Mouse (Mus musculus) midbrain, embryonic 13.5 days (tissue): Measurements from ENCODE around the gene Cfc1. TPM values are rescaled to one million over a fixed set of nuclear protein-coding genes. Genes with fewer than 3 reads are reported as not detected.
A peak's percentile ranks its signal among the peaks of the same experiment; 100 is the strongest.
"Not testable (repeated sequence)": the region's sequence is repeated elsewhere in the genome, so short reads cannot be mapped to it uniquely, and the experiment has no call there.

Experiments used
- ATAC-seq: fragments of 200-750 bp; cut with Nextera tagmentation; 2 replicates; pipeline ENCODE4 v1.8.0; 2017; ENCODE audit warnings: mild to moderate bottlenecking, moderate TSS enrichment, moderate library complexity
- H3K27ac ChIP-seq: fragments of 300-500 bp; sonication (generic); 2 replicates; pipeline ENCODE4 v1.5.1; 2015; ENCODE audit warnings: inconsistent platforms, mild to moderate bottlenecking, moderate library complexity
- H3K27me3 ChIP-seq: fragments of 300-500 bp; sonication (generic); 2 replicates; pipeline ENCODE4 v1.6.1; 2015; ENCODE audit warnings: mild to moderate bottlenecking, inconsistent platforms
- H3K36me3 ChIP-seq: fragments of 300-500 bp; sonication (generic); 2 replicates; pipeline ENCODE4 v1.6.1; 2015; ENCODE audit warnings: mild to moderate bottlenecking, inconsistent platforms
- H3K4me1 ChIP-seq: fragments of 300-500 bp; sonication (generic); replicated peaks from 2 replicates; pipeline ENCODE4 v1.6.1; 2015; ENCODE audit warnings: inconsistent platforms
- H3K4me2 ChIP-seq: fragments of 300-500 bp; sonication (generic); replicated peaks from 2 replicates; pipeline ENCODE4 v1.6.1; 2015; ENCODE audit warnings: moderate library complexity, mild to moderate bottlenecking, inconsistent platforms
- H3K4me3 ChIP-seq: fragments of 300-500 bp; sonication (generic); replicated peaks from 2 replicates; pipeline ENCODE4 v1.5.1; 2015; ENCODE audit warnings: mild to moderate bottlenecking, inconsistent platforms
- H3K9ac ChIP-seq: fragments of 300-500 bp; sonication (generic); replicated peaks from 2 replicates; pipeline ENCODE4 v1.6.1; 2015; ENCODE audit warnings: mild to moderate bottlenecking, inconsistent platforms
- H3K9me3 ChIP-seq: fragments of 300-500 bp; sonication (generic); 2 replicates; pipeline ENCODE4 v1.6.1; 2016; ENCODE audit warnings: mild to moderate bottlenecking, inconsistent platforms
- WGBS: fragments of 180-500 bp; shearing (Covaris S2); methylation state at CpG from one replicate; pipeline ENCODE4 v1.1.7; 2015; 5-methylcytosine and 5-hydroxymethylcytosine counted together
- polyA plus RNA-seq: library from polyadenylated mRNA; unstranded; fragments of >200 nt; fragmentation: Nextera tagmentation; extraction: Ambion mirVana; gene quantifications from 2 replicates; pipeline ENCODE4 v1.2.1, GENCODE M21; 2015

Gene Cfc1
- not detected in 2 replicates for polyA plus RNA-seq

DNA sequence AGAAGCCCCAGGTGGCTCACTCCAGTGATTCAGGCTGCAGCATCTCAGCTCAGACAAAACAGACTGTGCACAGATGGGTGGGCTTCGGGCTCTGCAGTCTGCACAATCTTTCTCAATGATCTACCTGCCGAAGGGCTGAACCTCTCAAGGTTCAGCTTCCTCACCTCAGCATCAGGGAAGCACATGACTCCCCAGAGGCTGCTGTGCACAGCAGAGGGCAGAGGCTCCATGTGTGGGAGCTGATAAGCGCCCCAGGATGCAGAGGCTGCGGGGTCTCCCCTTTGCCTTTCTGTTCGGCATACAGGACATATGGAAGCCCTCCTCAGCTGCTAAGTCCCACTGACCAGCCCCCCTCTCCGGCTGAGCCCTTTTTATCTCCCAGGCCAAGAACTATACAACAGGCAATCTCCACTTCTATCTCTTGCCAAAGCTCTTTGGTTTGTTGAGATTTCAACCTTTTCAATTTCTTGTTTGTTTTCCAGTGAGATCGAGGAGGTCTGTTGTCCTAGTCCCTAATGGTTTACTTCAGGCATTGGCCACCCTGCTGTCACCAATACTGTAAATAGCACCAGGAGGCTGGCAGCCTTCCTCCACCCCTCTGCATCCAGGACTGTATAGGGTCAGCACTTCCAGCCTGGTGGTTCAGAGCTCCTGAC is at the start of gene Cfc1:
Cfc1 (plus strand) TSS at position 606 of the 656 bp plus-strand sequence.
- H3K27me3 ChIP-seq: peaks cover 36% of the 10 kb centered on the region
- not testable (repeated sequence) for H3K36me3 ChIP-seq, ATAC-seq, H3K9ac ChIP-seq, H3K27ac ChIP-seq, H3K9me3 ChIP-seq
- peak within 1 kb of the TSS; percentile 42 for H3K4me2 ChIP-seq
- WGBS: 29% methylated on average over 6 of the region's 7 CpGs
- H3K4me3 ChIP-seq: peak within 1 kb of the TSS; percentile 19
- H3K4me1 ChIP-seq: peaks cover 12% of the 10 kb centered on the region

DNA sequence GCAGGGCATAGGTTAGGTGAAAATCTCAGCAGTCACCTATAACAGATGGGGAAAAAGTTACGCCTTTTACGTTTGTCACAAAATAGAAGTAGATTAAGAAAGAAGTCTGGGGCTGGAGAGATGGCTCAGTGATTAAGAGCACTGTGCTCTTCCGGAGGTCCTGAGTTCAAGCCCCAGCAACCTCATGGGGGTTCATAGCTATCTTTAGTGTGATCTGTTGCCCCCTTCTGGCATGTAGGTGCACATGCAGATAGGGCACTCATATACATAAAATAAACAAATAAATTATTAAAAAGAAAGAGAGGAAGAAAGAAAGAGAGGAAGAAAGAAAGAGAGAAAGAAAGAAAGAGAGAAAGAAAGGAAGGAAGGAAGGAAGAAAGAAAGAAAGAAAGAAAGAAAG is 48.1 kb upstream of the Cfc1 start:
- Histone ChIP-seq H3K9me3 (no peaks in the 10 kb centered on the region), H3K9ac (no peak overlapping the region), H3K4me2 (no peak overlapping the region), H3K27me3 (0 out of 2 replicates have a peak, but pooled peaks cover 2% of the 10 kb centered on the region), H3K4me3 (no peak overlapping the region), H3K4me1 (peaks cover 5% of the 10 kb centered on the region), H3K36me3 (no peaks in the 10 kb centered on the region), H3K27ac (no peak overlapping the region)
- WGBS: 96% methylated on average over 3 of the region's 3 CpGs
- no peak for ATAC-seq

- ATAC-seq: no peak
- H3K27me3 ChIP-seq: 0 out of 2 replicates have a peak, but pooled peaks cover 2% of the 10 kb centered on the region
- H3K4me1 ChIP-seq: peaks cover 5% of the 10 kb centered on the region
- H3K9ac ChIP-seq: no peak overlapping the region
- WGBS: 92% methylated on average over 6 of the region's 6 CpGs
- H3K36me3 ChIP-seq: no peaks in the 10 kb centered on the region
- no peak overlapping the region for H3K4me3 ChIP-seq
- H3K27ac ChIP-seq: no peak overlapping the region
- H3K4me2 ChIP-seq: no peak overlapping the region
- no peaks in the 10 kb centered on the region for H3K9me3 ChIP-seq
These were observed 45.5 kb upstream of the Cfc1 start for GRCm38 (mm10) chr1:34489852-34490541.

GRCm38 (mm10) chr1:34491480-34491879 is 44.0 kb upstream of the Cfc1 start:
- Histone ChIP-seq H3K27ac (no peak overlapping the region), H3K36me3 (no peaks in the 10 kb centered on the region), H3K9ac (no peak overlapping the region), H3K4me3 (no peak overlapping the region), H3K4me2 (no peak overlapping the region), H3K27me3 (no peaks in the 10 kb centered on the region), H3K9me3 (no peaks in the 10 kb centered on the region), H3K4me1 (no peaks in the 10 kb centered on the region)
- ATAC-seq: no peak
- WGBS: 92% methylated on average over 4 of the region's 4 CpGs

DNA sequence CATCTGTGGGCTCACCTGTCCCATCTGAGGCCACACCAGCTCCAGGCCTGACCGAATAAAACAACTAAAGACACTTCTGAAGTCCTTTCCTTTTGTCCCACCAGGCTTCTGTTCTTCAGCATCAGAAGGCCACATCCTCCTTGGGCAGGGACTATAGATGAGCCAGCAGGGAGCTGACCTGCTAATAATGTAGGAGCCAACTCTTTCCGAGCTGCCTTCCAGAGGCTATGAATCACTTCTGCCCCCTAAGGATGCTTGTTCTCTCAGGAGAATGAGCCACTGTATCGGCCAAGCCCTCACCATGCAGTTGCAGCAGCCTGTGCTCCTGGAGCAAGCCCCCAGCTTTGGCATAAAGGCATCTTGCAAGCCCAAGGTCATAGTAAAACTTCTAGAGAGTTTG is 32.5 kb upstream of the Cfc1 start:
- 50% methylated on average over 3 of the region's 3 CpGs for WGBS
- no peak overlapping the region for H3K27ac ChIP-seq
- no peak overlapping the region for H3K4me2 ChIP-seq
- H3K36me3 ChIP-seq: no peaks in the 10 kb centered on the region
- no peaks in the 10 kb centered on the region for H3K4me1 ChIP-seq
- H3K9ac ChIP-seq: no peak overlapping the region
- H3K27me3 ChIP-seq: no peaks in the 10 kb centered on the region
- H3K9me3 ChIP-seq: no peaks in the 10 kb centered on the region
- no peak overlapping the region for H3K4me3 ChIP-seq
- no peak for ATAC-seq

DNA sequence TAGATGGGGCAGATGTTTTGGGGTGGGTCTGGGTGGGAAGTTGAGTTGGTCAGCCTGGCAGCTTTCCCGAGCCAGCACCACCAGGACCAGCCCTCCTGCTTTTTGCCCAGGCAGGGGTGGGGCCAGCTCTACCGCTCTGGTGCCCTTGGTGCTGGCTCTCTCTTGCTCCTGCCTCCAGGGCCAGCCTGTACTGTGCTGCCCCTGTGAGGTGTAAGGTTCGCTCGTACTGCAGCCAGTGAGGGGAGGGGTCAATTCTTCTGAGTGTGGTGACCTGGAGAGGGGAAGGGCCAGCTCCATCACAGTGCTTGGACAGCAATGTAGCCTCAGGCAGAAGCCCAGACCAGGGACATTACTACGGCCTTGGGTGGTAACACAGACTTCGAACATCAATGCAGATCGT is 30.1 kb upstream of the Cfc1 start:
- Histone ChIP-seq H3K27ac (no peak overlapping the region), H3K4me3 (no peak overlapping the region), H3K36me3 (no peaks in the 10 kb centered on the region), H3K9me3 (no peaks in the 10 kb centered on the region), H3K27me3 (no peaks in the 10 kb centered on the region), H3K4me1 (no peaks in the 10 kb centered on the region), H3K9ac (no peak overlapping the region), H3K4me2 (no peak overlapping the region)
- 68% methylated on average over 7 of the region's 7 CpGs for WGBS
- no peak for ATAC-seq

GRCm38 (mm10) chr1:34505970-34506551 is 29.4 kb upstream of the Cfc1 start:
- 77% methylated on average over 4 of the region's 4 CpGs for WGBS
- no peaks in the 10 kb centered on the region for H3K4me1 ChIP-seq
- no peaks in the 10 kb centered on the region for H3K27me3 ChIP-seq
- no peaks in the 10 kb centered on the region for H3K36me3 ChIP-seq
- H3K9ac ChIP-seq: no peak overlapping the region
- H3K9me3 ChIP-seq: no peaks in the 10 kb centered on the region
- ATAC-seq: no peak
- H3K4me2 ChIP-seq: no peak overlapping the region
- no peak overlapping the region for H3K4me3 ChIP-seq
- no peak overlapping the region for H3K27ac ChIP-seq

DNA sequence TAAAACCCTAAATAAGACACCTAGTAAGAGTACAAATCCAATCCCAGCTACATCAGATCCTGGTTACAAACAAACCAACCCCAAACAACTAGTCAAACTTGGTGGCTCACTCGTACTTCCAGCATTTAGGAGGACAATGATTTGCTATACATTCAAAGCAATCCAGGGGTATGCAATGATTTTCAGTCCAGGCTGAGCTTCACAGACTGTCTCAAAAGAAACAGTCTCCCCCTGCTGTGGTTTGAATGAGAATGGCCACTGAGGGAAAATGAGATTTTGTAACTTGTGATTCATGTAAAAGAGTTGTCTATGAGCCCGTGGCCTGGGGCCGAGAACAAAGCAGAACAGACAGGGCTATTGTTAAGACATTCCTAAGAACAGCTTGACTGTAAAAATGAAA is 27.5 kb upstream of the Cfc1 start:
- no peak overlapping the region for H3K4me3 ChIP-seq
- no peak for ATAC-seq
- H3K9ac ChIP-seq: no peak overlapping the region
- H3K36me3 ChIP-seq: no peaks in the 10 kb centered on the region
- no peaks in the 10 kb centered on the region for H3K27me3 ChIP-seq
- H3K9me3 ChIP-seq: no peaks in the 10 kb centered on the region
- no peak overlapping the region for H3K27ac ChIP-seq
- H3K4me2 ChIP-seq: no peak overlapping the region
- WGBS: 66% methylated on average over 3 of the region's 3 CpGs
- H3K4me1 ChIP-seq: no peaks in the 10 kb centered on the region

GRCm38 (mm10) chr1:34510575-34510981 is 24.9 kb upstream of the Cfc1 start:
- Histone ChIP-seq H3K36me3 (no peaks in the 10 kb centered on the region), H3K4me3 (no peak overlapping the region), H3K9me3 (no peaks in the 10 kb centered on the region), H3K4me2 (peak overlapping the region; percentile 27; the same call in 1 of the 2 replicates), H3K27ac (no peak overlapping the region), H3K4me1 (no peaks in the 10 kb centered on the region), H3K27me3 (no peaks in the 10 kb centered on the region), H3K9ac (no peak overlapping the region)
- 9% methylated on average over 7 of the region's 7 CpGs for WGBS
- ATAC-seq: no peak

GRCm38 (mm10) chr1:34511027-34511426 is 24.4 kb upstream of the Cfc1 start:
- H3K27ac ChIP-seq: no peak overlapping the region
- no peaks in the 10 kb centered on the region for H3K27me3 ChIP-seq
- H3K4me1 ChIP-seq: no peaks in the 10 kb centered on the region
- H3K4me2 ChIP-seq: no peak overlapping the region
- 0 out of 2 replicates have a peak, but pooled peaks have one; percentile 37 for ATAC-seq
- peaks cover 4% of the 10 kb centered on the region; the same call in 1 of the 2 replicates for H3K9me3 ChIP-seq
- no peaks in the 10 kb centered on the region for H3K36me3 ChIP-seq
- 3% methylated on average over 3 of the region's 3 CpGs for WGBS
- H3K9ac ChIP-seq: no peak overlapping the region
- H3K4me3 ChIP-seq: no peak overlapping the region

DNA sequence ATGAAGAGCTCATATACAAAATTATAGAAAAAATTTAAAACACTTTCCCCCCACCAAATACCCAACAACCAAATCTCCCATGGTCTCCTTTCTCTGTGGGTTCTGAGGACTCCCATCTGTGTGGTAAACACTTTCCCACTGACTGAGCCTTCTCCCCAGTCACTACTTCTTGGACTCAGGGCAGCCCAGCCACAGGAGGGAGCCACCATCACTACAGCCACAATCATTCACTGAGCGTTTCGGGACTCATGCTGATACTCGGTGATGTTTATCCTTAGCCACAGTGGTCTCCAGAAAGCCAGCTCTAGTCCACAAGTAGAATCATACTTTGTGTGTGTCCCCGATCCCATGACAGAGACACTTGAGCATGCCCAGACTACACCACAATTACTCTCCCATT is 22.4 kb upstream of the Cfc1 start:
- Histone ChIP-seq H3K9ac (no peak overlapping the region), H3K27ac (no peak overlapping the region), H3K36me3 (no peaks in the 10 kb centered on the region), H3K4me3 (no peak overlapping the region), H3K4me2 (no peak overlapping the region), H3K4me1 (no peaks in the 10 kb centered on the region), H3K9me3 (peaks cover 7% of the 10 kb centered on the region; the same call in 1 of the 2 replicates), H3K27me3 (no peaks in the 10 kb centered on the region)
- 76% methylated on average over 4 of the region's 4 CpGs for WGBS
- no peak for ATAC-seq

DNA sequence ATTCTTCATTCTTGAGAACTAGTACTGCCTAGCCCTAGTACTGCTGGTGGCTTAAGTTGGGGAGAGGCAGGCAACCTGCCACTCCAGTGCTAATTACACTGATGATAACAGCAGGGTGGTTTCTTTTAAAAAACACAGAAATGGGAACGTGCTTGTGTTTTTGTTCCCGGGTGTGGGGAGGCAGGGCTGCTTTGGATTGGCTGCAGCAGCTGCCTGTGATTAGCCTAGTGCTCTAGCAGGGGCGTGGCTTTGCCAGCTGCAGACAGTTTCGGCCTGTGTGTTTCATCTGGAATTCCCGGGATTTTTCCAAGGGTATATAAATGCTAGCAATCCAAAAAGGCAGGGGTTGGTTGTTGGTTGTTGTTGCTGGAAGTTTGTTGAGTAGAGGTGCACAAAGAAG is 18.9 kb upstream of the Cfc1 start:
- Histone ChIP-seq H3K9ac (no peak overlapping the region), H3K4me3 (no peak overlapping the region), H3K27ac (no peak overlapping the region), H3K36me3 (no peaks in the 10 kb centered on the region), H3K9me3 (peaks cover 7% of the 10 kb centered on the region; the same call in 1 of the 2 replicates), H3K4me2 (no peak overlapping the region), H3K4me1 (no peaks in the 10 kb centered on the region), H3K27me3 (no peaks in the 10 kb centered on the region)
- ATAC-seq: no peak
- 61% methylated on average over 5 of the region's 5 CpGs for WGBS
